Mouse (Mus musculus): ENCODE data around the gene Hnrnph2.

Hnrnph2 gene

GRCm38 (mm10) chrX:134600659-134601379 is at the start of gene Hnrnph2, which contains the start of gene Gla:
Gene Hnrnph2, plus strand, starts transcription at chrX:134601179.
Gene Gla, minus strand, starts transcription at chrX:134601125.
- DNase-seq (ENCODE audit: low read depth, low spot score), result peak; percentile 98

- DNase-seq (ENCODE audit: low read depth, low spot score), result no peak
These were observed 47.7 kb upstream of the Hnrnph2 start for GRCm38 (mm10) chrX:134553326-134553725.

GRCm38 (mm10) chrX:134554425-134554824 is 46.6 kb upstream of the Hnrnph2 start:
- no peak for DNase-seq (ENCODE audit: low read depth, low spot score)

GRCm38 (mm10) chrX:134564326-134564725 is 36.7 kb upstream of the Hnrnph2 start:
- no peak for DNase-seq (ENCODE audit: low read depth, low spot score)

GRCm38 (mm10) chrX:134566536-134567222 is 34.3 kb upstream of the Hnrnph2 start:
- DNase-seq (ENCODE audit: low read depth, low spot score), result no peak

GRCm38 (mm10) chrX:134577896-134578295 is 23.1 kb upstream of the Hnrnph2 start:
- no peak for DNase-seq (ENCODE audit: low read depth, low spot score)

GRCm38 (mm10) chrX:134580528-134581305 is 20.3 kb upstream of the Hnrnph2 start:
- no peak for DNase-seq (ENCODE audit: low read depth, low spot score)

GRCm38 (mm10) chrX:134582270-134582669 is 18.7 kb upstream of the Hnrnph2 start:
- DNase-seq (ENCODE audit: low read depth, low spot score), result no peak

- no peak for DNase-seq (ENCODE audit: low read depth, low spot score)
These were observed 17.9 kb upstream of the Hnrnph2 start, which contains the start of gene Btk for GRCm38 (mm10) chrX:134582888-134583669. Gene Btk, minus strand, starts transcription at chrX:134583570.

- peak; percentile 94 for DNase-seq (ENCODE audit: low read depth, low spot score)
These were observed 15.6 kb upstream of the Hnrnph2 start, which contains the start of gene Rpl36a for GRCm38 (mm10) chrX:134585103-134586002. Gene Rpl36a, plus strand, starts transcription at chrX:134585654.

GRCm38 (mm10) chrX:134586447-134586846 is 14.5 kb upstream of the Hnrnph2 start:
- DNase-seq (ENCODE audit: low read depth, low spot score), result no peak

GRCm38 (mm10) chrX:134588261-134588660 is 12.7 kb upstream of the Hnrnph2 start:
- DNase-seq (ENCODE audit: low read depth, low spot score), result no peak

- DNase-seq (ENCODE audit: low read depth, low spot score), result no peak
These were observed 12.0 kb upstream of the Hnrnph2 start for GRCm38 (mm10) chrX:134588997-134589396.

GRCm38 (mm10) chrX:134589836-134590235 is 11.1 kb upstream of the Hnrnph2 start:
- no peak for DNase-seq (ENCODE audit: low read depth, low spot score)

GRCm38 (mm10) chrX:134599922-134600565 is 935 bp upstream of the Hnrnph2 start:
- no peak for DNase-seq (ENCODE audit: low read depth, low spot score)

GRCm38 (mm10) chrX:134601380-134602120 is 571 bp downstream of the Hnrnph2 start:
- DNase-seq (ENCODE audit: low read depth, low spot score), result peak; percentile 46

- peak; percentile 35 for DNase-seq (ENCODE audit: low read depth, low spot score)
These were observed 8.5 kb downstream of the Hnrnph2 start for GRCm38 (mm10) chrX:134609472-134609871.

GRCm38 (mm10) chrX:134610984-134611383 is 10.0 kb downstream of the Hnrnph2 start:
- DNase-seq (ENCODE audit: low read depth, low spot score), result no peak
